Mouse (Mus musculus): ENCODE data around the gene Ugt2b38. TPM values are rescaled to one million over a fixed set of nuclear protein-coding genes. Genes with fewer than 3 reads are reported as not detected.
"Not testable (repeated sequence)": the region's sequence is repeated elsewhere in the genome, so short reads cannot be mapped to it uniquely, and the experiment has no call there.

Ugt2b38 gene
- not detected in 2 replicates for total RNA-seq (2017)

- not testable (repeated sequence) for ATAC-seq (ENCODE audit: extremely low read depth, insufficient number of reproducible peaks, low FRiP score, poor library complexity, severe bottlenecking)
These were observed at the start of gene Ugt2b38 for GRCm38 (mm10) chr5:87424041-87424440. TSS of gene Ugt2b38 (minus strand) at chr5:87424203.

GRCm38 (mm10) chr5:87458810-87459209, 34.8 kb upstream of the Ugt2b38 start:
- no peak for ATAC-seq (ENCODE audit: extremely low read depth, insufficient number of reproducible peaks, low FRiP score, poor library complexity, severe bottlenecking)

- ATAC-seq (ENCODE audit: extremely low read depth, insufficient number of reproducible peaks, low FRiP score, poor library complexity, severe bottlenecking), result no peak
These were observed 33.7 kb upstream of the Ugt2b38 start for GRCm38 (mm10) chr5:87457701-87458100.

GRCm38 (mm10) chr5:87456216-87456850, 32.3 kb upstream of the Ugt2b38 start:
- ATAC-seq (ENCODE audit: extremely low read depth, insufficient number of reproducible peaks, low FRiP score, poor library complexity, severe bottlenecking), result no peak

GRCm38 (mm10) chr5:87455519-87455918, 31.5 kb upstream of the Ugt2b38 start:
- ATAC-seq (ENCODE audit: extremely low read depth, insufficient number of reproducible peaks, low FRiP score, poor library complexity, severe bottlenecking), result no peak

GRCm38 (mm10) chr5:87452514-87452913, 28.5 kb upstream of the Ugt2b38 start:
- ATAC-seq (ENCODE audit: extremely low read depth, insufficient number of reproducible peaks, low FRiP score, poor library complexity, severe bottlenecking), result not testable (repeated sequence)

GRCm38 (mm10) chr5:87436264-87436663, 12.3 kb upstream of the Ugt2b38 start:
- ATAC-seq (ENCODE audit: extremely low read depth, insufficient number of reproducible peaks, low FRiP score, poor library complexity, severe bottlenecking), result no peak

- no peak for ATAC-seq (ENCODE audit: extremely low read depth, insufficient number of reproducible peaks, low FRiP score, poor library complexity, severe bottlenecking)
These were observed 1.7 kb upstream of the Ugt2b38 start for GRCm38 (mm10) chr5:87425676-87426075.

- ATAC-seq (ENCODE audit: extremely low read depth, insufficient number of reproducible peaks, low FRiP score, poor library complexity, severe bottlenecking), result no peak
These were observed 27.0 kb downstream of the Ugt2b38 start for GRCm38 (mm10) chr5:87396968-87397367.

GRCm38 (mm10) chr5:87390818-87391217, 33.2 kb downstream of the Ugt2b38 start:
- ATAC-seq (ENCODE audit: extremely low read depth, insufficient number of reproducible peaks, low FRiP score, poor library complexity, severe bottlenecking), result no peak

GRCm38 (mm10) chr5:87380234-87380633, 43.8 kb downstream of the Ugt2b38 start:
- no peak for ATAC-seq (ENCODE audit: extremely low read depth, insufficient number of reproducible peaks, low FRiP score, poor library complexity, severe bottlenecking)

GRCm38 (mm10) chr5:87379825-87380224, 44.2 kb downstream of the Ugt2b38 start:
- no peak for ATAC-seq (ENCODE audit: extremely low read depth, insufficient number of reproducible peaks, low FRiP score, poor library complexity, severe bottlenecking)

- ATAC-seq (ENCODE audit: extremely low read depth, insufficient number of reproducible peaks, low FRiP score, poor library complexity, severe bottlenecking), result no peak
These were observed 48.1 kb downstream of the Ugt2b38 start for GRCm38 (mm10) chr5:87375874-87376383.

- no peak for ATAC-seq (ENCODE audit: extremely low read depth, insufficient number of reproducible peaks, low FRiP score, poor library complexity, severe bottlenecking)
These were observed 50.5 kb downstream of the Ugt2b38 start for GRCm38 (mm10) chr5:87373502-87373863.

- ATAC-seq (ENCODE audit: extremely low read depth, insufficient number of reproducible peaks, low FRiP score, poor library complexity, severe bottlenecking), result not testable (repeated sequence)
These were observed 51.1 kb downstream of the Ugt2b38 start for GRCm38 (mm10) chr5:87372788-87373501.

Other genes with a start within 250 kb of the Ugt2b38 start
- gene Ugt2b37, start 169.4 kb downstream of the Ugt2b38 start, total RNA-seq (2017), result not detected in 2 replicates
- not detected in 2 replicates for gene Ugt2a3, start 87.0 kb downstream of the Ugt2b38 start, total RNA-seq (2017)
- not detected in 2 replicates for gene Ugt2a2, start 58.1 kb upstream of the Ugt2b38 start, total RNA-seq (2017)
- gene Gm43638, start 62.6 kb upstream of the Ugt2b38 start, total RNA-seq (2017), result not detected in 2 replicates
- gene Ugt2a1, start 66.7 kb upstream of the Ugt2b38 start, total RNA-seq (2017), result not detected in 2 replicates
- gene Sult1b1, start 114.0 kb upstream of the Ugt2b38 start, total RNA-seq (2017), result not detected in 2 replicates
- not detected in 2 replicates for gene Sult1d1, start 144.8 kb upstream of the Ugt2b38 start, total RNA-seq (2017)
- gene Sult1e1, start 167.4 kb upstream of the Ugt2b38 start, total RNA-seq (2017), result not detected in 2 replicates
- gene Csn1s1, start 242.0 kb upstream of the Ugt2b38 start, total RNA-seq (2017), result not detected in 2 replicates

All from neutrophil, adult 5-6 weeks (primary cell).